In the genomic region with DNA sequence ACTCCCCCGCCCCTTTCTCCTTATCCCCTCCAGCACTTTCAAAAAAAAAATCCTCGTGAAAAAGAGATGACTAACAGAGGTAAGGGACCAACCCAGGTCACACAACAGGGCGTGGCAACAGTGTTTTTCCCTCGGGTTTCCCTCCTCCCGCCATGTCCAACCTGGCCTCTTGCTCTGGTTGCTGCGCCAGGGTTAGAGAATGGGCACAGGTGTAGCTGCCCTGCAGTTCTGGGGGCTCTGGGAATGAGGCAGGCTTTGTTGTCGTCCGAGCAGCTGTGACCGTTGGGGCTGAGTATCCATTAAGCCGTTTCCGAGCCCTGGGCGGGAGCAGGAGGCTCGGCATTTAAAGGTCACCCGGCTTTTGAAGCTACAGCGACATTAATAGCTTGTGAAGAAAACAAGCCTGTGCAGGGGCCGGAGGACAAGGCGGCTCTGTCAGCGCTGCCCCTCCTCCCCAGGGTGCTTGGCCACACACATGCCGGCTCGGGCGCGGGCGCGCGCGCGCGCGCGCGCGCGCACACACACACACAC, we compare ENCODE assay signal across 7 mouse cellular contexts. TPM values are rescaled to one million over a fixed set of nuclear protein-coding genes. Genes with fewer than 3 reads are reported as not detected.
A peak's percentile ranks its signal among the peaks of the same experiment; 100 is the strongest.
DNase-seq lines count a peak whose midpoint lies in the region; ATAC-seq and TF ChIP-seq lines count a peak whose summit lies in the region.

No protein-coding gene starts in this region.

- TF ChIP-seq CTCF in G1E (IDR thresholded peaks at IDR 0.05; ENCODE audit: low read depth, low read length): no peak

- intact Hi-C loops in heart, postnatal 14 days (cut with DNase I): loop anchor here (5.0 kb wide), 1 partner anchor 64 kb away; the partner anchor contains the start of gene Cuedc1

- DNase-seq in G1E (ENCODE audit: low spot score): peak; percentile 50
- DNase-seq in adrenal gland, postnatal 36 days: peak; percentile 80 to 89
- peak; percentile 86 for DNase-seq in forebrain, embryonic 10.5 days (ENCODE audit: extremely low spot score, low spot score)
- peak; percentile 71 to 72 for DNase-seq in heart, postnatal 14 days
- DNase-seq in kidney, postnatal 4 days: peak; percentile 81 to 91
- DNase-seq in retina, postnatal 7 days (ENCODE audit: low read depth, low spot score): peak; percentile 79

- peak; percentile 11; the same call in 1 of the 2 replicates for ATAC-seq in G1E (ENCODE audit: extremely low read depth, insufficient number of reproducible peaks, low FRiP score, poor library complexity, severe bottlenecking)
- peak; percentile 59 for ATAC-seq in lung, embryonic 16.5 days (ENCODE audit: low read depth)

- H3K27ac ChIP-seq in forebrain, embryonic 10.5 days: peak overlapping the region; percentile 88
- H3K27ac ChIP-seq in lung, embryonic 16.5 days (ENCODE audit: low read length): peak overlapping the region; percentile 92

- no peaks in the 10 kb centered on the region for H3K9me3 ChIP-seq in G1E (replicated peaks)
- no peaks in the 10 kb centered on the region for H3K9me3 ChIP-seq in forebrain, embryonic 10.5 days
- H3K9me3 ChIP-seq in lung, embryonic 16.5 days (ENCODE audit: control insufficient read depth, low read length): no peaks in the 10 kb centered on the region

- no peaks in the 10 kb centered on the region for H3K36me3 ChIP-seq in G1E (replicated peaks)
- H3K36me3 ChIP-seq in forebrain, embryonic 10.5 days (replicated peaks): peaks cover 14% of the 10 kb centered on the region
- no peaks in the 10 kb centered on the region for H3K36me3 ChIP-seq in lung, embryonic 16.5 days (ENCODE audit: control insufficient read depth, insufficient read depth, low read length)

- H3K4me1 ChIP-seq in G1E (ENCODE audit: insufficient read depth, low read depth, low read length): peaks cover 69% of the 10 kb centered on the region
- peaks cover 86% of the 10 kb centered on the region for H3K4me1 ChIP-seq in forebrain, embryonic 10.5 days
- H3K4me1 ChIP-seq in lung, embryonic 16.5 days (replicated peaks; ENCODE audit: control insufficient read depth, insufficient read depth, low read length): peaks cover 60% of the 10 kb centered on the region

- peaks cover 89% of the 10 kb centered on the region for H3K27me3 ChIP-seq in G1E (ENCODE audit: insufficient read depth, low read length)
- H3K27me3 ChIP-seq in forebrain, embryonic 10.5 days (ENCODE audit: poor library complexity, severe bottlenecking): peaks cover 14% of the 10 kb centered on the region; the same call in 1 of the 2 replicates
- H3K27me3 ChIP-seq in lung, embryonic 16.5 days (ENCODE audit: control insufficient read depth, insufficient read depth, low read depth, low read length): no peaks in the 10 kb centered on the region

- H3K4me3 ChIP-seq in G1E (ENCODE audit: low read depth, low read length): peak overlapping the region; percentile 69
- H3K4me3 ChIP-seq in forebrain, embryonic 10.5 days: peak overlapping the region; percentile 53
- peak overlapping the region; percentile 48 for H3K4me3 ChIP-seq in lung, embryonic 16.5 days (ENCODE audit: low read length)

- H3K4me2 ChIP-seq in lung, embryonic 16.5 days (ENCODE audit: low read depth, low read length): peak overlapping the region; percentile 86

- peak overlapping the region; percentile 65 for H3K9ac ChIP-seq in lung, embryonic 16.5 days (ENCODE audit: low read length)

- WGBS in forebrain, embryonic 10.5 days: under 1% methylated on average over 19 of the region's 33 CpGs
- whole genome bisulfite sequencing in lung, embryonic 16.5 days: 2% methylated on average over 18 of the region's 33 CpGs

RNA-seq across cellular contexts. Expression of gene Mrps23, which starts 43.1 kb away (rescaled TPM):
- total RNA-seq in G1E (2014; fragmentation: Nextera tagmentation) (41.2 and 68.7 TPM in 2 replicates), G1E (2017) (89.7 and 106 TPM in 2 replicates)
- 238 and 268 TPM in 2 replicates for polyA plus RNA-seq in G1E (2012)
- 100 to 1,000 TPM; 151 to 216 TPM for total RNA-seq in adrenal gland, postnatal 36 days (2021)
- 65.5 and 72.6 TPM in 2 replicates for polyA plus RNA-seq in forebrain, embryonic 10.5 days (2016; fragmentation: Nextera tagmentation; extraction: Ambion mirVana)
- total RNA-seq in heart, postnatal 14 days (2021): 100 to 1,000 TPM; 226 to 277 TPM
- 50.6 and 55.5 TPM in 2 replicates for polyA plus RNA-seq in lung, embryonic 16.5 days (2015; fragmentation: Nextera tagmentation; extraction: Ambion mirVana)

Comparison
In these comparisons a context has a peak if more than half of its experiments do, and no peak if none do; other contexts are left out.
1. Peak in every context shown above with its lines: DNase-seq, ATAC-seq, H3K4me3 ChIP-seq and H3K27ac ChIP-seq.